Mouse (Mus musculus): ENCODE data around the gene Hyal6. TPM values are rescaled to one million over a fixed set of nuclear protein-coding genes. Genes with fewer than 3 reads are reported as not detected.

Gene Hyal6
- polyA plus RNA-seq, 1 experiment, result 0.01 TPM

- TF ChIP-seq CEBPB (IDR thresholded peaks at IDR 0.05; ENCODE audit: low read depth) (no peak), MYOG (IDR thresholded peaks at IDR 0.05; ENCODE audit: control insufficient read depth, extremely low read depth, insufficient read length) (no peak), USF1 (IDR thresholded peaks at IDR 0.05; ENCODE audit: low read depth) (no peak), CTCF (IDR thresholded peaks at IDR 0.05; ENCODE audit: control insufficient read depth, insufficient read depth, insufficient read length) (no peak), MAX (IDR thresholded peaks at IDR 0.05) (no peak), MYOD1 (IDR thresholded peaks at IDR 0.05; ENCODE audit: control insufficient read depth, insufficient read length, low read depth) (no peak), FOSL1 (IDR thresholded peaks at IDR 0.05; ENCODE audit: insufficient read depth, low read length, poor library complexity, severe bottlenecking) (no peak)
- Histone ChIP-seq H3ac (ENCODE audit: control insufficient read depth, insufficient read length, low read depth) (no peak overlapping the region), H3K79me2 (ENCODE audit: control insufficient read depth, insufficient read depth) (no peaks in the 10 kb centered on the region), H3K27me3 (ENCODE audit: control insufficient read depth, insufficient read depth, insufficient read length) (no peaks in the 10 kb centered on the region), H3K79me3 (ENCODE audit: low read depth) (no peaks in the 10 kb centered on the region), H3K36me3 (ENCODE audit: control insufficient read depth, insufficient read depth) (no peaks in the 10 kb centered on the region), H3K4me3 (ENCODE audit: insufficient read depth, poor library complexity, severe bottlenecking) (no peak overlapping the region)
Measured at GRCm38 (mm10) chr6:24759281-24759680, 26.2 kb downstream of the Hyal6 start.

- Histone ChIP-seq H3K79me3 (ENCODE audit: low read depth) (no peaks in the 10 kb centered on the region), H3K79me2 (ENCODE audit: control insufficient read depth, insufficient read depth) (no peaks in the 10 kb centered on the region), H3K36me3 (ENCODE audit: control insufficient read depth, insufficient read depth) (no peaks in the 10 kb centered on the region), H3K27me3 (ENCODE audit: control insufficient read depth, insufficient read depth, insufficient read length) (no peaks in the 10 kb centered on the region), H3ac (ENCODE audit: control insufficient read depth, insufficient read length, low read depth) (no peak overlapping the region), H3K4me3 (ENCODE audit: insufficient read depth, poor library complexity, severe bottlenecking) (no peak overlapping the region)
- TF ChIP-seq FOSL1 (IDR thresholded peaks at IDR 0.05; ENCODE audit: insufficient read depth, low read length, poor library complexity, severe bottlenecking), result no peak
Measured at GRCm38 (mm10) chr6:24766261-24766660, 33.2 kb downstream of the Hyal6 start.

- TF ChIP-seq FOSL1 (IDR thresholded peaks at IDR 0.05; ENCODE audit: insufficient read depth, low read length, poor library complexity, severe bottlenecking), result no peak
- TF ChIP-seq MYOG (IDR thresholded peaks at IDR 0.05; ENCODE audit: control insufficient read depth, extremely low read depth, insufficient read length), result no peak
- TF ChIP-seq MYOD1 (IDR thresholded peaks at IDR 0.05; ENCODE audit: control insufficient read depth, insufficient read length, low read depth), result no peak
- no peak for TF ChIP-seq CEBPB (IDR thresholded peaks at IDR 0.05; ENCODE audit: low read depth)
- no peak for TF ChIP-seq CTCF (IDR thresholded peaks at IDR 0.05; ENCODE audit: control insufficient read depth, insufficient read depth, insufficient read length)
- no peak overlapping the region for H3ac ChIP-seq (ENCODE audit: control insufficient read depth, insufficient read length, low read depth)
- H3K36me3 ChIP-seq (ENCODE audit: control insufficient read depth, insufficient read depth), result no peaks in the 10 kb centered on the region
- no peak overlapping the region for H3K4me3 ChIP-seq (ENCODE audit: insufficient read depth, poor library complexity, severe bottlenecking)
- no peaks in the 10 kb centered on the region for H3K79me3 ChIP-seq (ENCODE audit: low read depth)
- H3K79me2 ChIP-seq (ENCODE audit: control insufficient read depth, insufficient read depth), result no peaks in the 10 kb centered on the region
- H3K27me3 ChIP-seq (ENCODE audit: control insufficient read depth, insufficient read depth, insufficient read length), result no peaks in the 10 kb centered on the region
Measured at GRCm38 (mm10) chr6:24779182-24779581, 46.1 kb downstream of the Hyal6 start.

- H3K36me3 ChIP-seq (ENCODE audit: control insufficient read depth, insufficient read depth), result no peaks in the 10 kb centered on the region
- TF ChIP-seq FOSL1 (IDR thresholded peaks at IDR 0.05; ENCODE audit: insufficient read depth, low read length, poor library complexity, severe bottlenecking) (no peak), MYOG (IDR thresholded peaks at IDR 0.05; ENCODE audit: control insufficient read depth, extremely low read depth, insufficient read length) (no peak), MYOD1 (IDR thresholded peaks at IDR 0.05; ENCODE audit: control insufficient read depth, insufficient read length, low read depth) (no peak), CTCF (IDR thresholded peaks at IDR 0.05; ENCODE audit: control insufficient read depth, insufficient read depth, insufficient read length) (no peak), USF1 (IDR thresholded peaks at IDR 0.05; ENCODE audit: low read depth) (no peak), MAX (IDR thresholded peaks at IDR 0.05) (no peak), CEBPB (IDR thresholded peaks at IDR 0.05; ENCODE audit: low read depth) (no peak)
- H3K27me3 ChIP-seq (ENCODE audit: control insufficient read depth, insufficient read depth, insufficient read length), result no peaks in the 10 kb centered on the region
- no peaks in the 10 kb centered on the region for H3K79me3 ChIP-seq (ENCODE audit: low read depth)
- H3ac ChIP-seq (ENCODE audit: control insufficient read depth, insufficient read length, low read depth), result no peak within 1 kb of the TSS
- no peaks in the 10 kb centered on the region for H3K79me2 ChIP-seq (ENCODE audit: control insufficient read depth, insufficient read depth)
- H3K4me3 ChIP-seq (ENCODE audit: insufficient read depth, poor library complexity, severe bottlenecking), result no peak within 1 kb of the TSS
Measured at GRCm38 (mm10) chr6:24790888-24791287, 57.8 kb downstream of the Hyal6 start, which contains the start of gene Spam1. TSS of gene Spam1 (plus strand) at chr6:24791188.

Other genes starting within 250 kb of the Hyal6 start
- not detected for gene Iqub, start 218.2 kb upstream of the Hyal6 start, polyA plus RNA-seq (2012; fragmentation: generic; extraction: Trizol)
- gene Ndufa5, start 205.2 kb upstream of the Hyal6 start, polyA plus RNA-seq (2012; fragmentation: generic; extraction: Trizol), result 215 TPM
- gene Asb15, start 205.1 kb upstream of the Hyal6 start, polyA plus RNA-seq (2012; fragmentation: generic; extraction: Trizol), result not detected
- gene Lmod2, start 135.5 kb upstream of the Hyal6 start, polyA plus RNA-seq (2012; fragmentation: generic; extraction: Trizol), result 0.07 TPM
- 9.5 TPM for gene Wasl, start 68.2 kb upstream of the Hyal6 start, polyA plus RNA-seq (2012; fragmentation: generic; extraction: Trizol)
- gene Hyal4, start 15.1 kb downstream of the Hyal6 start, polyA plus RNA-seq (2012; fragmentation: generic; extraction: Trizol), result not detected
- gene Spam1, start 57.9 kb downstream of the Hyal6 start, polyA plus RNA-seq (2012; fragmentation: generic; extraction: Trizol), result not detected
- gene Hyal5, start 124.8 kb downstream of the Hyal6 start, polyA plus RNA-seq (2012; fragmentation: generic; extraction: Trizol), result not detected
- gene Tmem229a, start 223.1 kb downstream of the Hyal6 start, polyA plus RNA-seq (2012; fragmentation: generic; extraction: Trizol), result not detected

Data from C2C12 (cell line).